Mouse (Mus musculus) layer of hippocampus, adult 2 months (tissue): ENCODE measurements at regions not wholly inside any gene's neighbourhood (a gene's known extent, or its start where the extent isn't known, plus 50 kb on each side); places are given as distances from the start of the nearest gene placed in this dataset.

Experiments used
- DNase-seq, 2 experiments: peaks; one replicate each; pipeline ENCODE4 v3.0.0; 2022; ENCODE audit warnings: low spot score in 2 of 2
- H3K27ac ChIP-seq: fragments of 200-600 bp; 2 replicates; pipeline ENCODE4 v1.8.1; 2022
- H3K4me3 ChIP-seq: fragments of 200-600 bp; 2 replicates; pipeline ENCODE4 v1.8.1; 2022; ENCODE audit warnings: mild to moderate bottlenecking
- CTCF ChIP-seq: fragments of 200-600 bp; conservative IDR thresholded peaks from 2 replicates; pipeline ENCODE4 v1.8.1; 2022; ENCODE audit warnings: antibody characterized with exemption, mild to moderate bottlenecking, moderate library complexity

GRCm38 (mm10) chr16:95790691-95791090 is 88.8 kb downstream of the Ets2 start:
- no peak overlapping the region for H3K4me3 ChIP-seq
- no peak for TF ChIP-seq CTCF
- no peak for DNase-seq
- H3K27ac ChIP-seq, result no peak overlapping the region

- H3K27ac ChIP-seq, result no peak overlapping the region
- TF ChIP-seq CTCF, result no peak
- DNase-seq, result no peak
- H3K4me3 ChIP-seq, result no peak overlapping the region
These were observed 87.7 kb downstream of the Ets2 start for GRCm38 (mm10) chr16:95789548-95789947.

- DNase-seq, result no peak
- TF ChIP-seq CTCF, result no peak
- H3K27ac ChIP-seq, result no peak overlapping the region
- no peak overlapping the region for H3K4me3 ChIP-seq
These were observed 79.8 kb downstream of the Ets2 start for GRCm38 (mm10) chr16:95781681-95782080.

GRCm38 (mm10) chr16:95780431-95780830 is 78.6 kb downstream of the Ets2 start:
- no peak for DNase-seq
- TF ChIP-seq CTCF, result no peak
- Histone ChIP-seq H3K4me3 (no peak overlapping the region), H3K27ac (no peak overlapping the region)

GRCm38 (mm10) chr16:95778845-95779722 is 77.2 kb downstream of the Ets2 start:
- H3K4me3 ChIP-seq, result no peak overlapping the region
- H3K27ac ChIP-seq, result peak overlapping the region; percentile 80
- no peak for DNase-seq
- TF ChIP-seq CTCF, result no peak

- DNase-seq, result no peak
- TF ChIP-seq CTCF, result no peak
- Histone ChIP-seq H3K27ac (peak overlapping the region; percentile 80), H3K4me3 (no peak overlapping the region)
These were observed 76.3 kb downstream of the Ets2 start for GRCm38 (mm10) chr16:95778173-95778572.

GRCm38 (mm10) chr16:95776610-95777363 is 74.9 kb downstream of the Ets2 start:
- no peak overlapping the region for H3K4me3 ChIP-seq
- H3K27ac ChIP-seq, result peak overlapping the region; percentile 80; the same call in 1 of the 2 replicates
- TF ChIP-seq CTCF, result no peak
- no peak for DNase-seq

GRCm38 (mm10) chr16:95776010-95776409 is 74.1 kb downstream of the Ets2 start:
- Histone ChIP-seq H3K27ac (no peak overlapping the region), H3K4me3 (no peak overlapping the region)
- no peak for DNase-seq
- TF ChIP-seq CTCF, result no peak

GRCm38 (mm10) chr16:95775361-95775760 is 73.5 kb downstream of the Ets2 start:
- no peak overlapping the region for H3K27ac ChIP-seq
- no peak for TF ChIP-seq CTCF
- no peak for DNase-seq
- no peak overlapping the region for H3K4me3 ChIP-seq

- no peak for TF ChIP-seq CTCF
- no peak for DNase-seq
- H3K27ac ChIP-seq, result no peak overlapping the region; the same call in 1 of the 2 replicates
- H3K4me3 ChIP-seq, result no peak overlapping the region
These were observed 71.3 kb downstream of the Ets2 start for GRCm38 (mm10) chr16:95773151-95773550.
